Mouse (Mus musculus): Measurements from ENCODE around the gene Elmo1. TPM values are rescaled to one million over a fixed set of nuclear protein-coding genes. Genes with fewer than 3 reads are reported as not detected.

The Elmo1 gene
- total RNA-seq, 2 experiments from 2014 or later, result 27.9 to 28.3 TPM

DNA sequence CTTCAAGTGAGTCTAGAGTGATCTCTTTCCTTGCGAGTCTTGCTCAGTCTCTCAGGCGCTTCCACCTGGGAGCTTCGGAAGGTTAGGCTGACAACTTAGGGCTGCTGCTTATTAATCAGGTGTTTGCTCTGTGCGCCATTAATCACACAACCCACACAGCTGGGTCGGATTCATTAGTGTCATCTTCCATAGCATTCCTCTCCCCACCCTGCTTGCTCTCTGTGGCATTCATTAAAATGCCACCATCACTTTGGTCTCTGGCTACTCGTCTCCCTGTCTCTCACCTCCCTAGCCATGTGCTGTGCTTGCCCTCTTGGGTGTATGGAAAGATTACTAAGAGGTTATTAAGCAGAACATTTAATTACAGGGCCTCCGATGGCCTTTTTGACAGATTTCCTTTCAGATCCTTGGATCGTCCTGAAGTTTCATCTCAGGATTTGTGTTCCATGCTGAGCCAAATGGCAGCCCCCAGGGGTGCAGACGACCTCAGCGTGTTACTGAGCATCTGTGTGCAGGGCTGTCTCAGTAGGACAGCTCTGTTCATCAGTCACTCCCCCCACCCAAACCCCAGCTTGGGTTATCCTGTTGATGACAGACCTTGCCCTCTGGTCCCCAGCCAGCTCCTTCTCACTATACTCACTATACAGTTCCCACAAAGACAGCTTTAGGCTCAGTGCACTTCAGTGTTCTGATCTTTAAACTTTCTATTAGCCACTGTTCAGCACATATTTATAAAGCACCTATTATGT, 417.2 kb downstream of the Elmo1 start:
- no peak for DNase-seq (ENCODE audit: low spot score in 2 of 2)

DNA sequence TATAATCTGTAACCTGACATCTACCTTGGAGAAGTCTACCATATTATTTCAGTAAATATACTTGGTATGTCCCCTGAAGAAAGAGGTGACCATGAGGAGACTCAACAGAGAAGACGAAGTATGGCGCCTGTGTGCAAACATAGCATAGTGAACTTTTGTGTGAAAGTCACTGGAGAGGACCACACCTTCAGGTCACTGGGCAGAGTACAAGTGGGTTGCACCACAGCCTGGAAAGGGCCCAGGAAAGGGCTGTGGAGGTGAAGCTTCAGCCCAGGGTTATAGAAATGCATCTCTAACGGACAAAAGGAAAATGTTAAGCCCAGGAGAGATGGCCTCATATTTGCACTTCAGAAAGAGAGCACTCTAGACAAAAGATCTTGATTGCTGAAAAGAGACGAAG, 420.6 kb downstream of the Elmo1 start:
- DNase-seq (ENCODE audit: low spot score in 2 of 2), result no peak

DNA sequence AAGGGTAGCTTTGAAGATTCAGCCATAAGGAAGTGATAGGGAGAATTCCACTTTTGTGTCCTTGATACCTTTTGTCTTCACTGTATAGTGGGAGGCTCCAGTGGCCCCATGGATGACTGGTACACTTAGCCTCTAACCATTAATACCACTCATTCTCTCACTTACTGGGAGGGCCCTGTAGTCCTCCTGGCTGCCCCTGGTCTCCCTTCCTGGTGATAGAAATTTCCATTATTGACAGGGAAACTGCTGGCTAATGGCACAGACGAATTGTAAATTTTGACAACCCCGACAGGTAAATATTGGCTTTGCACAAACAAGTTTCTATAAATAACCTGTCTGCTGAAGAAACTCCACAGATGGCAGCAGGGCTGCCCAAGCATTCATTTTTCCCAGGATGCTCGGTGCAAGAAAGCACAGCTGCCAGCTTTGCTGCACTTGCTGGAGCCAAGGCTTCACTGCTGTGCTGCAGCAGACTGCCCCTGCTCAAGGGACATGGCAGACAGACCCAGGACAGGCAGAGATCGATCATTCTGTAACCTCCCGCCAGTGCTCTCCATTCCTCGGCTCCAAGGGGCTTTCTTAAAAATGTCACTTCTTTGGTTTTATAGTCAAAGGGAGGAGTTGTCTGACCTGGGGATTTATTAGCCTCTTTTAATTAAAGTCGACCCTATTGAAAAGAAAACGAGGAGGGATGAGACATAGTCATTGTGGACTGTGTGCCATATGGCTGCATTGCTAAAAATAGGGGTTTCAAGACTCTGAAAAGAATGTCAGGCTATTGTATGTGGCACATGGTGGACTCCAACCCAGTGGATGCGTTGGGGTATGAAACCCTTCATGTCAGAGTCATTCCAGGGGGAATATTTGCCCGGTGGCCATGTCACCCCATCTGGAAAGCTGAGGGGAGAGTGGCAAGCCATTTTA, 422.2 kb downstream of the Elmo1 start:
- no peak for DNase-seq (ENCODE audit: low spot score in 2 of 2)

DNA sequence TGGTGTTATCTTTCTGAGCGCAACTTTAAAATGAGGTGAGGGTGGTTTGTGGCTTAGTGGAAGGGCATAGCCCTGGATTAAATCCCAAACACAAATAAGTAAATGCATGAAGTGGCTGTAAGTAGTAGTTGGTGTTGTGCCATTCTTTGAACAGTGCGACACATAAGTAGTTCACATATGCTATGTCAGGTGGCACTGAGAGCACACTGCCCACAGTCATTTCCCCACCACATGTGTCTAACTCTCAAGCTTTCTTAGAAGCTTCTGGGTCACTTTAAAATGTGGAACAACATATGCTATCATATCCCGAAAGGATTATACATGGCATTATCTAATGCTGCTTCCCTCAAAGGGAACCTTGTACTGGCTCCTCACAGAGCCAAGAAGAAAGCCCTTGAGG, 424.3 kb downstream of the Elmo1 start:
- no peak for DNase-seq (ENCODE audit: low spot score in 2 of 2)

DNA sequence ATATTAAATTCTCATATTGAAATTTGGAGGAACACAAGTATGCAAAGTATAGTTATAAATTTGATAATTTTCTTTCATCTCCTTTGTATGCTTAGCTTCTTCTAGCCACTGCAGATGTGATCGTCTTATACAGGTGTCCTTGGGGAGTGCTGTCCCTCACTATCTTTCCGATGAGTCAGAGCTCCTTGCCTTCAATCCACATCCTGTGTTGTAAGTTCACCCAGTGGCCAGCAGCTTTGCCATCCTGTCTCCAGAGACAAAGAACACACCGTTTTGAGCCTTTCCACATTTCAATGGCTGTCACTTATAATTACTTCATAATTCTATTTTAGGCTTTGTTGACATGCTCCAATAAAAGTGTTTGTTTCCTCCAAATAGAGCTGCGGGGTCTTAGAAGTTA, 425.7 kb downstream of the Elmo1 start:
- no peak for DNase-seq (ENCODE audit: low spot score in 2 of 2)

DNA sequence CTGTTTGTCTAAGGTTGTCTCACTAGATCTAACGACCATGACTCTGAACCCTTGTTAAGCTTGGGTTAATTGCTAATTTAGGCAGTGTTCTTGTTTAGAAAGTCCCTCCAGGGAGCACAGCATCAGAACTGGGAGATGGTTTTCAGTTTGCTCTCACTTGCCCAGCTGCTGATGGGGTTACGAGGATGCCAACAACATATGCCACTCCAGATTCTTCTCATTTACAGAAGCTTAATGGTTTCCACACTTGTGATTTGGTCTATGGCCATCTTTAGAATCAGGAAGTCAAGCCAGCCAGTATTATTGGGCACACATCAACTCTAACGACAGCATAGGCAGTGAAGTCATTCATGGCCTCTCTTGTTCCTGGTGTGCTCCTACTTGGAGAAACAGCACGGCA, 427.3 kb downstream of the Elmo1 start:
- DNase-seq (ENCODE audit: low spot score in 2 of 2), result no peak

DNA sequence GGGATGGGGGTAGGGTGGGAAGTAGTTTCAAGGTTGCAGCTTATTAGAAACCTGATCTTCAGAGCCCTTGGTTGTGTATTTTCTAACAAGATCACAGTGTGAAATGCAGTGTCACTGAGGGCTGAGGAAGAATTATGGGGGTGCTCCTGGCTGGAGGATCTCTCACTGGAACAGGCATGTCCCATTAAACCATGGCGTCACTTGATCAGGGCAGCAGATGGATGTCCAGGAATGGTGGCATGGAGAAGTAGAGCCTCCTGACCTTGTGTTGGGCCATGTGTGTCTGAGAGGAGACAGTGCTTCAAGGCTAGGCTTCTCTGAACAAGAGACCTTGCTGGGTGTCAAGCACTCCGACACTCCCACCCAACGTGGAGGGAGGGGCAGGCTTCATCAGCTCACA, 431.1 kb downstream of the Elmo1 start:
- DNase-seq (ENCODE audit: low spot score in 2 of 2), result no peak

DNA sequence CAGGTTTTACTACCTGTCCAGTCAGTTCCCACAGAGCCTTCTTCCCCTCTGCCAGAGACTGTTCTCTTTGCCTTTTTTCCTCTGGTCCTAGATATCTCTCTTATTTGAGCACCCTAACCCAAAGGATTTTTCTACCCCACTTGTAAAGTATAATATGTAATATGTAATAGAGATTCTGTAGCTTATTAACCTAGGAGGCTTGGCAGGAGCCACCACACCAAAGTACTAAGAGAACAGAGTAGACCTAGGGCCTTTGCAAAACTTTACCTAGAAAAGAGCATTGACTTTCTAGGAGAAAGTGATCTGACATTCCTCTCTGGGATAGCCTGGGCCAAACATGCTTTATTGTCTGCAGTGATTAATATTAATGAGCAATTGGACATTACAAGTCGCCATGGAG, 433.3 kb downstream of the Elmo1 start:
- no peak for DNase-seq (ENCODE audit: low spot score in 2 of 2)

DNA sequence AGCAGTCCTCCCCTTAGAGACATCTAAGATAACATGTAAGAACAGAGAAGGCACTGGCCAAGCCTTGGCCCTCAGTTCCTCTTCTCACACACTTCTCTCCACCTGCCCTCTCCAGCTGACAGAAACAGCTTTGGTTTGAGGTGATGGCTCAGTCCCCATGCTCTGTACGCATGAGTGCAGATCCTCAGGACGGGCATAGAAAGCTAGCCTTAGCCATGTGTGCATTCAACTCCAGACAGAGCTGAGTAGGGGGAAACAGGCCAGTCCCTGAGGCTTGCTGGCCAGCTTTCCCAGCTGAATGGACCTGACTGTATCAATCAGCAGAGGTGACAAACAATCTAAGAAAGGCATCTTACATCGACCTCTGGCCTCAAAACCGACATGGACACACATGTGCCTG, 435.4 kb downstream of the Elmo1 start:
- no peak for DNase-seq (ENCODE audit: low spot score in 2 of 2)

DNA sequence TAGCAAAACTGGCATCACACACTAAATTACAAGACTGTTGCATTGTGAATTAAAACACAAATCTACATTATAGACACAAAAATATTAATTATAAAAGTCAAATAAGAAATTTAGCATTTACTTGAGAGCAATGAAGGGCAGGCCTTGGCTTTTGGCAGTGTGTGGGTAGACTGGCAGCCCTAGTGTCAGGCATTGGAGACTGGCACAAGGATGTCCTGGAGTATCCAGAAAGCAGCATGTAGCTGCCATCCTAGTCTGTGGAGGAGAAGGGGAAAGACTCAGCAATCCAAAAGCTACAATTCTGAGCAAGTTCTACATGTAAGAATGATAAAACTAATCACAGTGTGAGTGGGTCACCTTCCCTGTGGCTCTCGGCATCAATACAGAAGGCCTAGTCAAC, 446.7 kb downstream of the Elmo1 start:
- DNase-seq (ENCODE audit: low spot score in 2 of 2), result no peak

DNA sequence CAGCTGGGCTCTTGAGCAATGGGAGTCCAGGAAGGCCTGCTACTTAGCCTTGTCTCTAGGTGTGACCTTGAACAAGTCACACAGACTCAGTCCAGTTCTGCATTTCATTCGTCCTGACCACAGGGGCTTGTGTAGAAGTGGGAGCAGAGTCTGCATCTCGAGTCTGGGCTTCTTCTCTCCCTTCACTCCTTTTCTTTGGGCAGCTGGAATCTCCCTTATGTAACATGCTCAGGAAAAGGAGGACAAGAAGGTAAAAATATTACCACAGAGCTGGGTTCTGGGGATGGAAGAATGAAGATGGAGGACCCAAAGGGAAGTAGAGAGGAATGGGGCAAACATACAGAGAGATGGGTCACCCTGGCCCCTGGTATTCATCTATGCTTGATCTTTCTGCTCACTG, 447.1 kb downstream of the Elmo1 start:
- DNase-seq (ENCODE audit: low spot score in 2 of 2), result no peak

DNA sequence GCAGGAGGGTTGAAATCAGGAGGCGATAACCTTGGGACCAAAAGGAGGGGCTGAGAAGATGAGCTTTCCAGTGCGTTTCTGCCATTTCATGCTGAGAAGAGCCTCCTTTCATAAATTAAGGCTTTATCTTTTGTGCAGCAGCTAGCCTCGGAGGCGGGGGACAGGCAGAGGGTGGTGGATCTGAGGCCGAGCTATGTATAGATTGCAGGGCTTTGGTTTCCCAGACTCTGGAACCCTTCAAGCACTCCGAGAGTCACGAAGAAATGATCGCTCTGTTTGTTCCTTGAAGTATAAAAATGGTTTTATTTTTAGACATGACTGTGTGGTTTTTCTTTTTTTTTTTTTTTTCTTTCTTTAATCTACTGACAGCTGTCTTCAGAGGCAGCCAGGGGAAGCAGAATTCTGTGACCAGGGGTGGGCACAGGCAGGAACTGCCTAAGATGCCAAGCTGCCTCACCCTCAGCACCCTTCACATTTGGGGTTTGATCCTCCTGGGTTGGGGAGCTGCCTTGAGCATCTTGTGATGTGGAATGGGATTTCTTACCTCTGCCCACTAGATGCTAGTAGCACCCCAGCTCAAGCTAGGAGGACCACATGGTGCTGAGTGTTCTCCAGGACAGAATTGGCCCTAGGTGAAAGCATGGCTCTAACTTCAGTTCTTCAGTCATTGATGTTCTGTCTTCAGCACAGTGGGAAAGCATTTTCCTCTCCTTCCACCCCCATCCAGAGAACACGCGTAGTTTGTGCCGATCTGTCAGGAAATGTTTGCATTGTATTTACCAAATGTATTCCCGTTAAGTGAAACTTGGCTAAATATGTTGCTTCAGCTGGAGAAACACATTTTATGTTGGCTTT, 448.0 kb downstream of the Elmo1 start:
- DNase-seq (ENCODE audit: low spot score in 2 of 2), result no peak

DNA sequence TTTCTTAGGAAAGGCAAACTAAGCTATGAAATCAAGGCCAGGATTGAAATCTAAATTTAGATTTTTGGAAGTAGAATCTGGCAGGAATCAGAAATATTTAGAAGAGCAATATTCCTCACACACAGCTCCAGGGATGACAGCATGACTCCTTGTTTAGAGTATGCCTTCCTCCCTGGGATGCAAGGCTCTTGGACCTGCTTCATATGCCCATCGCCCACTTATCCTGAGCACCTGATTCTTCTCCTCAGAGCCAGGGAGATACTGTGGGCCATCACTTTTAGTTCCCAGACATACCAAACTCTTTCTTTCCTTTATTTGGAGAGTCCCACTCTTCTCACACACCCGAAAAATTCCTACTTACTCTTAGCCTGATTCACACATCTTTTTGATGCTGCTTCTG, 449.2 kb downstream of the Elmo1 start:
- DNase-seq (ENCODE audit: low spot score in 2 of 2), result no peak

DNA sequence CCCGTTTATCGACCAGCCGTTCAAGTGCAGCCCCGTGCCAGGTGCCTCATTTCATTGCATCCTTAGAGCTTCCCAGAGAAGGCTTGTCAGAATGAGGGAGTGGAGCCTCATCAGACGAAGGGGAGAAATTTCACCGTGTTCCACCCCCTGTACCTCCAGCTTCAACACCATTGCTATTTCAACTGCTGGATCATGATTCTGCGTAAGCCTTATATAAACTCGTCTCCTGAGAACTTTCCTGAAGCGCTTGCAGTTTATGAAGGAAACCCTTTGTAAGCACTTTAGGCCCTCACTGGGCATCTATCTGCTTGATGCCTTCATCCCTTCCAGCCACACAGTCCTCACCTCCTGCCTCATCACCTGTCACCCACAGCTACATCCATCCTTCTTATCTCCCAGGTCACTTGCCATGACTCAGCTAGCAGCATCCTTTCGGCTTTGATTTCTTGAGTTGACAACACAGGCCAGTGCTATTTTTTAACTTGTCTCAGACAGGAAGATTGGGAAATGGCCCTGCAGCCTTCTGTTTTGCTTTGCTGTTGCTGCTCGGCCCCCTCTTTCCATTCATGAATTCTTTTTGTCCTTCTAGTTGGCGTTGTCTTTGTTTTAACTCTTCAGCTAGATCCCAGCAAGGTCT, 456.3 kb downstream of the Elmo1 start:
- no peak for DNase-seq (ENCODE audit: low spot score in 2 of 2)

DNA sequence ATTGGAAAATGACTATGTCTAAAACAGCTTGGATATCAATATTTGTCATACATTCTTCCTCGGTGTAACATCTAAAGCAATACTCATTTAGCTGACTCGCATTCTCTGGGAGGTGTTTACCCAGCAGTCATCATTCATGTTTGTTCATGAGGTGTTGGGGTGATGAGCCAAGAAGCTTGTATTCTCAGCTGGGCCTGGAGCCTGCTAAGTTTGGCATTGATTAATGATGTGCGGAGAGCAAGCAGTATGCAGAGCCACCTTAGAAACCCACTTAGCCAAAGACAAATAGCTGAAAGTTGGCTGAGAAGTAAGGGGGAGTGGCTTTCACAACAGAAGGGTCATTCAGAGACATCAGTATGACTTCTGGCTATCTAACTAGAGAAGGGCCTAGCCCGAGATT, 459.6 kb downstream of the Elmo1 start:
- no peak for DNase-seq (ENCODE audit: low spot score in 2 of 2)

DNA sequence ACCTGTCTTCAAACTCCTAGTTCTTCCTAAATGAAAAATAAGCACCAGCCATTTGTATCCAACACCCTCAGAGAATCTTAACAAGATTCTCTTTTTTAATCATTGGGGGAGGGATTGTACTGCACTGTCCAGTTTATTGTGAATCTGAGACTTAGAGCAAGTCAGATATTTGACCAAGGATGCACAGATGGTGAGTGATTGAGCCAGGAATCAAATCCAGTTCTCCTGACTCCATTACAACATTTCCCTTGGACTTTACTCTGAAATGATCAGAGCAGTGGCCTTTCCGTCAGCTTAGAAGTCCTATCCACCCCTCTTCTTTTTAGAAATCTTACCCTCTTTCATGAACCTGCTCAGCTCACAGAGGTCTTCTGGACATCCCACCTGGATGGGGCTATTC, 461.2 kb downstream of the Elmo1 start:
- DNase-seq (ENCODE audit: low spot score in 2 of 2), result no peak

DNA sequence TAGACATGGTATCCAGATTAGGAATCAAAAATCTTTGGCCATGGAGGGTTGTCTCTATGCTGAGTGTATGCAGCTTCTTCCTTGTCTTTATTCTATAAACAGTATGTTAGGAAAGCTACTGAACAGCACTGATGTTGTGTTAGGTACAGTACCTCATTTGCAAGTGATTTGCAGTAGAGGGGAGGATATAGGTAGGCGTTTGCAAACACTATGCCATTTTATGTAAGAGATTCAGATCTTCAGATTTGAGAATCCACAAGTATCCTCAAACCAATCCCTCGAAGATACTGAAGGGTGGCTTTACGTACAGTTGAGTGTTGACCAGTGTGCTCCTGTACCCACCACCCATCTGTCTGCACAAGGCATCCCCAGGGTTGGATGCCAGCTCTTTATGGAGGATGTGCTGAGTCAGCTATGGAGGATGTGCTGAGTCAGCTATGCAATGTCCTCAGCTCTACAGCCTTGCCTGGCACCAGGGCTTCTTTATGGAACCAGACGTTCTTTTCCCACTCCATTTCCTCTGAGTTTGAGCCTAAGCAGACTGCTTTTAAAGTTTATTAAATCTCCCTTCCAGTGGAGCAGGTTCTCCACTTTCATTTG, 465.6 kb downstream of the Elmo1 start:
- no peak for DNase-seq (ENCODE audit: low spot score in 2 of 2)

DNA sequence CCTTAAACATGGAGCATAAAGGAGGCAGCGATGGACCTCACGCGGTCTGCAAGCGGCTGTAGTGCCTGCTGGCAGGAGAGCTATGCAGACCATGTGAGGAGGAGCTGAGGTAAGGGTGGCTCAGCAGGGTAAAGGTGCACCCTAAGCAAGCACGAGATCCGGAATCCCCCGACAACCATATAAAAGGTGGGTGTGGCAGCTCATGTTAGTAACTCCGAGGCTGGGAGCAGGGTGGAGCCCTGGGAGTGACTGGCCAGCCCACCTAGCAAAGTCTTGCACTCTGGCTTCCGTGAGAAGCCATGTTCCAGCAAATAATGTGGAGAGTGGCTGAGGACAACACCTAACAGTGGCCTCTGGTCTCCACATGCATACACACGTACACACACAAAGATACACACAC, 466.3 kb downstream of the Elmo1 start:
- no peak for DNase-seq (ENCODE audit: low spot score in 2 of 2)

DNA sequence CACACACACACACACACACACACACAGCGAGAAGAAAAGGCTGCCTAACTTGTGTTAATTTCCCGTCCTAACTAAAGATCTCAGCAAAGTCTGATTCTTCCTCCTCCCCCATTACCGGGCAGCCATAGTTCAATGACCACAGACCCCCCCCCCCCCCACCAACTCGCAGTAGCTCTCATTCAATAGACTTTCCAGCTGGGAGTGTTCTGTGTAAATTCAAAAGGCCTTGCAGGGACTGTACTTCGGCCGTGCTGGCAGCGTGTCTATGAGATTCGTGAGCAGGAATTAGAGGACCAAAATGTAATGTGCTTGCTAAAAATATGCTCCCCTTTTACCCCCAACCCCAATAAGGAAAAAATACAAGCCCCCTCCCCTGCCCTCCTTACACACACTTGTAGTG, 466.8 kb downstream of the Elmo1 start:
- no peak for DNase-seq (ENCODE audit: low spot score in 2 of 2)

DNA sequence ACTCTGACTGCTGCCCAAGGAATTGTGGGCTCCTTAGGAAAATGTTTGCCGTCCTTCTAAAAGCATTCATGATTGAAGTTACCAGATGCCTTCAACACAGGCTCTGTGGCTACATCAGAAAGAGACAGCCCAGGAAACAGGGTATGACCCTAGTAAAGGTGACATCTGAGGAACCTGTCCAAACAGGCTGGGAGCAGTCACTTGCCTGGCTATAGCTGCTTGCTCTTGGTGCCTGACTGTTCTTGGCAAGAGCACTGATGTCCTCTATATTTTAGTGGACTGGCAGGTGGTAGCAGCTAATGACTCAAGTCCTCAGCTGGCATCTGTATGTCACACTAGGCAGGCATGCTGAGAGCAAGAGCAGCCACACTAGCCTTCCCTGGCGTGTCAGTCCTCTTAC, 468.0 kb downstream of the Elmo1 start:
- no peak for DNase-seq (ENCODE audit: low spot score in 2 of 2)

DNA sequence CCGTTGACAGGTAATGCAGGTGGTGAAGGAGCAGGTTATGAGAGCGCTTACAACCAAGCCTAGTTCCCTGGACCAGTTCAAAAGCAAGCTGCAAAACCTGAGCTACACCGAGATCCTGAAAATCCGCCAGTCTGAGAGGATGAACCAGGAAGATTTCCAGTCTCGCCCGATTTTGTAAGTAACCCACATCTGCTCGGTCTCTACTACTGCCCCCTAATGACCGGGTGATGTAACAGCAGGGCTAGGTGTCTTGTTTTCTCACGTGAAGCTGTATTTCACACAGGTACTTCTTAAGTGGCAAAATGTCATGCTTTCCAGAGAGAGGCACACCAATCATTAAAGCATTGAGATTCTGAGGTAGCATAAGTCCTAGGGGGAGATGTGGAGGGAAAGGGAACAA, 474.0 kb downstream of the Elmo1 start:
- no peak for DNase-seq (ENCODE audit: low spot score in 2 of 2)

Data from layer of hippocampus, postnatal 10 days (tissue).